Mouse (Mus musculus) heart, embryonic 16.5 days (tissue): ENCODE results near the gene Zfp524. TPM values are rescaled to one million over a fixed set of nuclear protein-coding genes. Genes with fewer than 3 reads are reported as not detected.
"Not testable (repeated sequence)": the region's sequence is repeated elsewhere in the genome, so short reads cannot be mapped to it uniquely, and the experiment has no call there.

Experiments used
- ATAC-seq: fragments of 200-750 bp; cut with Nextera tagmentation; replicated peaks from 2 replicates; pipeline ENCODE4 v1.8.0; 2017; ENCODE audit warnings: moderate number of reproducible peaks; ENCODE audit not compliant: insufficient read depth, low FRiP score; ENCODE audit errors: extremely low read depth
- H3K27ac ChIP-seq: fragments of 300-500 bp; sonication (generic); 2 replicates; pipeline ENCODE4 v1.5.1; 2014; ENCODE audit warnings: mild to moderate bottlenecking, low read length, control low read depth, moderate library complexity
- H3K27me3 ChIP-seq: fragments of 300-500 bp; sonication (generic); 2 replicates; pipeline ENCODE4 v1.6.1; 2014; ENCODE audit warnings: low read length, mixed read lengths; ENCODE audit not compliant: control insufficient read depth, insufficient read depth
- H3K36me3 ChIP-seq: fragments of 300-500 bp; sonication (generic); 2 replicates; pipeline ENCODE4 v1.6.1; 2014; ENCODE audit not compliant: control insufficient read depth, insufficient read depth
- H3K4me1 ChIP-seq: fragments of 300-500 bp; sonication (generic); 2 replicates; pipeline ENCODE4 v1.6.1; 2014; ENCODE audit warnings: low read length, mixed read lengths; ENCODE audit not compliant: control insufficient read depth, insufficient read depth
- H3K4me2 ChIP-seq: fragments of 300-500 bp; sonication (generic); 2 replicates; pipeline ENCODE4 v1.6.1; 2014; ENCODE audit warnings: low read depth, mild to moderate bottlenecking, control low read depth, low read length
- H3K4me3 ChIP-seq: fragments of 300-500 bp; sonication (generic); 2 replicates; pipeline ENCODE4 v1.5.1; 2014; ENCODE audit warnings: mild to moderate bottlenecking, control low read depth, low read length
- H3K9ac ChIP-seq: fragments of 300-500 bp; sonication (generic); 2 replicates; pipeline ENCODE4 v1.6.1; 2014; ENCODE audit warnings: low read length, control low read depth
- H3K9me3 ChIP-seq: fragments of 300-500 bp; sonication (generic); replicated peaks from 2 replicates; pipeline ENCODE4 v1.6.1; 2016; ENCODE audit warnings: low read length; ENCODE audit not compliant: control insufficient read depth
- WGBS: fragments of 180-500 bp; shearing (Covaris S2); extraction: QIAGEN DNeasy Blood & Tissue Kit; methylation state at CpG from one replicate; pipeline ENCODE4 v1.1.7; 2014; 5-methylcytosine and 5-hydroxymethylcytosine counted together
- polyA plus RNA-seq: library from polyadenylated mRNA; unstranded; fragments of >200 nt; fragmentation: Nextera tagmentation; extraction: Ambion mirVana; gene quantifications from 2 replicates; pipeline ENCODE4 v1.2.1, GENCODE M21; 2015

The Zfp524 gene
- polyA plus RNA-seq, 1 experiment from 2014 or later, result 14.1 TPM

DNA sequence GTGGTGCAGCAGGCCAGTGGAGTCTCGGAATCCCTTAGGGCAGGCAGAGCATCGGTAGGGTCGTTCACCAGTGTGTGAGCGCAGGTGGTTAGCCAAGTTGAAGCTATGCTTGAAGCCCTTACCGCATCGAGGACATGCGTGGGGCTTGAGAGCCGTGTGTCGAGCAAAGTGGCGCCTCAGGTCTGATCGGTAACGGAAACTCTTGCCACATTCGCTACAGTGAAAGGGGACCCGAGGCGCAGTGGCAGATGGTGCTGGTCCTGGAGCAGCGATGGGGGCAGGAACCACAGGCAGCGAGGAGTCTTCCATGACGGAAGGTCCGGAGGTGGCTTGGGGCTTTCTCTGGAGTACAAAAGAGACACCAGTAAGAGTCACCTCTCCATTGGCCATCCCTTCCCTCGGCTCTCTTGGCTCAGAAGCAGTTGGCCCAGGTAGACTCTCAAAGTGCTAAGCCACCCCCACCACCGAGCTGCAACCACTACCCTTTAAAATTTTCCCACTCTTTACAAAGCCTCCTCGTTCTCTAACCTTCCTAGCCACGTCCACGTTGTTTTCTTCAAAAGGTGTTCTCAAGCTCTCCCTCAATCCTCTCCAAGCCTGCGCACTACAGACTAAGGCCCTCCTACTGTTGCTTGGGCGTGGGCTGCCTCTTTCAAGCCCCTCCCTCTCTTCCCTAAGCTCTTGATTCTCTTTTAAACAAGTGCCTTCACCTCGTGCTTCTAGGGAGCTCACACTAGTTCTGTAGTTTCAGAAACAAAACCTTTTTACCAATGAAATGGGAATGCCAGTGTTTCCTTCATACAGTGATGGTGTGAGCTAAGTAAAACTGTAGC lies 1.3 kb upstream of the Zfp524 start:
- Histone ChIP-seq H3K4me1 (peaks cover 8% of the 10 kb centered on the region), H3K27me3 (no peaks in the 10 kb centered on the region), H3K9ac (no peak overlapping the region), H3K4me3 (no peak overlapping the region), H3K36me3 (peaks cover 49% of the 10 kb centered on the region), H3K9me3 (0 out of 2 replicates have a peak, but pooled peaks cover 2% of the 10 kb centered on the region), H3K4me2 (peak overlapping the region; percentile 68), H3K27ac (no peak overlapping the region)
- ATAC-seq, result no peak
- WGBS, result 88% methylated on average over 27 of the region's 27 CpGs

DNA sequence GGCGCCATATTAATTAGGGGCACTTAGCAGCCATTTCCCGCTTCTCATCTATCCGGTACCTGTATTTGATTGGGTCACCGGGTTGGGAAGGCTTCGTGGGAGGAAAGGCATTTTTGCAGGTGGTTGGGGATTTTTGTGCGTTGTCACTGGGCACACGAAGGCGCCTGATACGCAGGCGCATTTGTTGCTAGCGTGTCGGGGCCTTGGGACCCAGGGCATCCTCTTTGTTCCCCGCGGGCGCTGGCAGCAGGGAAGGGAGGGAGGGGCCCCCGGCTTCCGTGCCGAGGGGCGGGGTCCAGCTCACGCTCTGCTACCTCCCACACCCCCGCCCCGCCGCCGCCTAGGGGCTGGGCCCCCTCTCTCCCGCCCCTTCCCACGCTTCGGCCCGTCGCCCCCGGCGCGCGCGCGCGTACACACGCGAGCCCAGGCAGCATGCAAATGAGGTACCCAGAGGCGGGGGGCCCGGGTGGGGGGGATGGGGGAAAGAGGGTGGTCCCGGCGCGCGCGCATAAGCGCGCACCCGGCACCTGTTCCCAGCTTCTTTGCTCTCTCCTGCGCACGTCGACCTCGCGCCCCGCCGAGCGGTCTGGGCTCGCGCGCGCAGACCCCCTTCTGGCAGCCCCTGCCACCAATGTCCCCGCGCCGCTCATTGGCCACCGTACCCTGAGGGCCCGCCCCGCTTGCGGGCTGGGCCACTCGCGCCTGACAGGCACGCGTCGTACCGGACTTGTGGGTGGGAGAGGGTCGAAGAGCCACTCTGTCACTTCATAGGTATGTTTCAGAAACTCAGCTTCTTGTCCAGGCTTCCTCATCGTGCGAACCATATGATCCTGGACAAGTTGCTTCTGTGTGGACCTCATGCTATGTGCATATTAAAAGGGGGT lies 1.1 kb downstream of the Zfp524 start, which contains the start of gene Gm44973:
Gene Gm44973 (plus strand): TSS at position 379 of the 884 bp plus-strand sequence.
- peaks cover 25% of the 10 kb centered on the region for H3K36me3 ChIP-seq
- peak within 1 kb of the TSS; percentile 88 for H3K4me3 ChIP-seq
- H3K4me1 ChIP-seq, result peaks cover 9% of the 10 kb centered on the region
- H3K27me3 ChIP-seq, result no peaks in the 10 kb centered on the region
- peak within 1 kb of the TSS; percentile 84 for H3K4me2 ChIP-seq
- H3K27ac ChIP-seq, result peak within 1 kb of the TSS; percentile 99
- ATAC-seq, result peak; percentile 77
- under 1% methylated on average over 62 of the region's 76 CpGs for WGBS
- peak within 1 kb of the TSS; percentile 94 for H3K9ac ChIP-seq
- 0 out of 2 replicates have a peak, but pooled peaks cover 2% of the 10 kb centered on the region for H3K9me3 ChIP-seq

DNA sequence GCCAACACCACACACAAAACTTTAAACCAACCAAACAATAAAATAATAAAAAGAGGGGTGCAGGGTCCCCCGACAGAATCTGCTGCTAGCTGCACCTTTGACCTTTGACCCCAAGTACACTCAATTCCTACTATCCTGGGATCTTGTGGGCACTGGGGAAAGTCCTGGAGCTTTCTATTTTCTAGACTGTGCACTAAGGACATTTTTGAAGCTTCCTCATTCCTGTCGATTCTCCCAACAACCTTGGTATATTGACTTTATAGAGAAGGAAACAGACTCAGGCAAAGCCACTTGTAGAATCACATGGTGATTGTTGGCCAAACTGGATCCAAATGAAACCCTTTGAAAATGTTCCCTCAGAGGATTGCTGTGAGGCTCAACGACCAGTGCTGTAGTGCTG lies 1.8 kb downstream of the Zfp524 start:
- Histone ChIP-seq H3K9me3 (0 out of 2 replicates have a peak, but pooled peaks cover 2% of the 10 kb centered on the region), H3K4me1 (peaks cover 11% of the 10 kb centered on the region), H3K9ac (peak overlapping the region; percentile 78), H3K27ac (peak overlapping the region; percentile 99), H3K36me3 (peaks cover 19% of the 10 kb centered on the region), H3K4me3 (peak overlapping the region; percentile 88), H3K4me2 (peak overlapping the region; percentile 84), H3K27me3 (no peaks in the 10 kb centered on the region)
- ATAC-seq, result no peak
- WGBS, result 63% methylated on average over 3 of the region's 3 CpGs

DNA sequence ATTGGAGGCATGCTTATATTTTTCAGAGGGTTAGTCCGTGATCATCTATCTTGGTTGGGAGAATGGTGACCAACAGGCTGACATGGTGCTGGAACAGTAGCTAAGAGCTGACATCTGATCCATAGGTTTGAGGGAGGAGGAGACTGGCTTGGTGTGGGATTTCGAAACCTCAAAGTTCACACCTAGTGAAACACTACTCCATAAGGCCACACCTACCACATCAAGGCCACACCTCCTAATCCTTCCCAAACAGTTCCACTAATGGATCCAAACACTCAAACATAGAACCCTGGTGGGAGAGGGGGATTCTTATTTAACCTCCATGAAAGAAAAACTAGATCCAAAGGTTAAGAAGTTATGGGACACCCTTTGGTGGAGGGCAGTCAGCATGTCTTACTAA lies 2.7 kb downstream of the Zfp524 start:
- Histone ChIP-seq H3K27me3 (no peaks in the 10 kb centered on the region), H3K9me3 (0 out of 2 replicates have a peak, but pooled peaks cover 2% of the 10 kb centered on the region), H3K4me3 (no peak overlapping the region), H3K9ac (no peak overlapping the region), H3K27ac (no peak overlapping the region), H3K36me3 (peaks cover 11% of the 10 kb centered on the region), H3K4me2 (no peak overlapping the region), H3K4me1 (peaks cover 18% of the 10 kb centered on the region)
- 100% methylated on average over 2 of the region's 2 CpGs for WGBS
- no peak for ATAC-seq

DNA sequence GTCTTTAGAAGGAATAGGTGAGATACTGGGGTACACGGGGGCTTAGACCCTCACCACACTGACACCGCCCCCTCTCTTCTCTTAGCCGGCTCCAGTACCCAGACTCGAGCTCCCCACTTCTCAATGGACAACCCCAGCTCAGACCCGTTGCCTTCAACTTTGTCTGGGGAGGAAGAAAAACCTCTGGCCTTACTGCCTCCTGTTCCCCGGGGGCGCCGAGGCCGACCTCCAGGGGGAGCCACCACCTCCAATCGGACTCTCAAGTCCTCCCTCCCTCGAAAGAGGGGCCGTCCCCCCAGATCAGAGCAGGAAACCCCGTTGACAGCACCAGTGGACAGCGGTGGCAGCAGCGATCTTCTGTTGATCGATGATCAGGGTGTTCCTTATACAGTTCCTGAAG lies 3.1 kb downstream of the Zfp524 start:
- Histone ChIP-seq H3K4me3 (no peak overlapping the region), H3K9ac (no peak overlapping the region), H3K27me3 (no peaks in the 10 kb centered on the region), H3K4me2 (no peak overlapping the region), H3K4me1 (peaks cover 18% of the 10 kb centered on the region), H3K27ac (no peak overlapping the region), H3K9me3 (0 out of 2 replicates have a peak, but pooled peaks cover 2% of the 10 kb centered on the region), H3K36me3 (peaks cover 10% of the 10 kb centered on the region)
- 92% methylated on average over 16 of the region's 16 CpGs for WGBS
- ATAC-seq, result no peak

DNA sequence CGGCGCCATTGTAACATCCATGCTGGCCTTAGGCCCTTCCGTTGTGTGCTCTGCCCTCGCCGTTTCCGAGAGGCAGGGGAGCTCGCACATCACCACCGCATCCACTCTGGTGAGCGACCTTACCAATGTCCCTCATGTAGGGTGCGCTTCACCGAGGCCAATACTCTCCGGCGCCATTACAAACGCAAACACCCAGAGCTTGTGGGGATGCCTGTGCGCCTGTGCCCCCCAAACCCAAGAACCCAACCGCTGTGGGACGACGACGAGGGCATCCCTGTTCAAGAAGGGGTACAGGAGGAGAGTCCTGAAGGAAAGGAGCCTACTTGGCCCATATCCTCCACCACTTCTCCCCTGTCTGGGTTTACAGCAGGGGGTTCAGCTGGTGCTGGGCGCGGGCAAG lies 3.7 kb downstream of the Zfp524 start:
- no peaks in the 10 kb centered on the region for H3K27me3 ChIP-seq
- peaks cover 11% of the 10 kb centered on the region for H3K36me3 ChIP-seq
- H3K9ac ChIP-seq, result no peak overlapping the region
- H3K4me3 ChIP-seq, result no peak overlapping the region
- no peak overlapping the region for H3K4me2 ChIP-seq
- peaks cover 18% of the 10 kb centered on the region for H3K4me1 ChIP-seq
- no peak for ATAC-seq
- WGBS, result 98% methylated on average over 21 of the region's 21 CpGs
- 0 out of 2 replicates have a peak, but pooled peaks cover 2% of the 10 kb centered on the region for H3K9me3 ChIP-seq
- H3K27ac ChIP-seq, result no peak overlapping the region

DNA sequence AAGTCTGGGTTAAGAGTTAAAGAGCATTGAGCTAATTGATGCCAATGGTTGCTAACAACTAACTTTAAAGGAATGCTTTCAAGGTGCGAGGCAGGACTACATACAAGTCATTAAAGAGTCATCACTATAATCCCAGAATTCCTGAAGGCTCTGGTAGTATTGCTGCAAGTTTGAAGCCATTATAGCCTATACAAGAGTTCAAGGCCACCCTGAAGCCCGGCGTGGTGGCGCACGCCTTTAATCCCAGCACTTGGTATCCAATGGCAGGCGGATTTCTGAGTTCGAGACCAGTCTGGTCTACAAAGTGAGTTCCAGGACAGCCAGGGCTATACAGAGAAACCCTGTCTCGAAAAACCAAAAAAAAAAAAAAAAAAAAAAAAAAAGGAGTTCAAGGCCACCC lies 5.4 kb downstream of the Zfp524 start:
- ATAC-seq, H3K9me3 ChIP-seq: not testable (repeated sequence)
- H3K36me3 ChIP-seq, result peaks cover 16% of the 10 kb centered on the region

DNA sequence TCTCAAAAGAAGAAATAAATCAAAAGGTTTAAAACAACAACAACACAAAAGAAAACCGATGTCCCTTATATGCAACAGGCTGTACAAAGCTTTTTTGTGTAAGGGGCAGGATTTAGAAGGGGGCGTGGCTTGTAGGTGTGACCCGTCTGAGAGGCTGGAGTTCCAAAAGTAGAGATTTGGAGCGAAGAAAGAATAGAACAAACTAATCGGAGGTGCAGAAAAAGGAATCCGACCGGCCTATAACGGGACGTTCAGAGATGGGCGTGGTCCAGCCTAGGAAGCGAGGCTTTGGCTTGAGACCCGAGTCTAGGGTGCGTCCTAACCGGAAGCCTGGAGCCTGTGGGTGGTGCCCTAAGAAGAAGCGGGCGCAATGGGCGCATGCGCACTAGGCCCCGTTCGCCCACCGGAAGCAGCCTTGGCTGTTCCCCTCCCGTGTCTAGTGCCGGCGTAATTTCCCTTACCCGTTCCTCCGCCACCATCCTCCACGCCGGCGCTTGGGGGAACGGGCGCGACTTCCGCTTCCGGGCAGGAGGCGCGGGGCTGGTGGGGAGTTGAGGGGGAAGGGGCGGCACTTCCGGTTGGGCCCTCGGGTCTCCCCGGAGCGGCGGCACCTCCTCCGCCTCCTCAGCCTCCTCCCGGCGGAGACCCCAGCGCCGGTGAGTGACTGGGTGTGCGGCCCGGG lies 5.9 kb downstream of the Zfp524 start, which contains the start of the genes Zfp865 and Ccdc106:
Gene Zfp865 (plus strand): TSS at position 377 of the 682 bp plus-strand sequence.
Gene Ccdc106 (plus strand): TSS at position 554 of the 682 bp plus-strand sequence.
- Histone ChIP-seq H3K4me2 (peak within 1 kb of the TSS; percentile 87), H3K27me3 (no peaks in the 10 kb centered on the region), H3K36me3 (peaks cover 16% of the 10 kb centered on the region), H3K9me3 (0 out of 2 replicates have a peak, but pooled peaks cover 2% of the 10 kb centered on the region), H3K4me3 (peak within 1 kb of the TSS; percentile 81), H3K27ac (peak within 1 kb of the TSS; percentile 97), H3K4me1 (peaks cover 17% of the 10 kb centered on the region), H3K9ac (peak within 1 kb of the TSS; percentile 96)
- ATAC-seq, result peak; percentile 87
- WGBS, result under 1% methylated on average over 40 of the region's 49 CpGs

More for the DNA sequence above, 5.4 kb downstream of the Zfp524 start:
- Histone ChIP-seq H3K4me2 (peak overlapping the region; percentile 68), H3K27ac (peak overlapping the region; percentile 97), H3K4me1 (peaks cover 17% of the 10 kb centered on the region), H3K4me3 (peak overlapping the region; percentile 81), H3K9ac (peak overlapping the region; percentile 76)
- not testable (repeated sequence) for H3K27me3 ChIP-seq
- 34% methylated on average over 8 of the region's 8 CpGs for WGBS
